Mouse (Mus musculus) mouse embryonic stem cell (cell line): ENCODE measurements around the gene Plekha8.

ENCODE experiments used
- in situ Hi-C, 2 experiments: fragments of 300-500 bp; cut with MboI; formaldehyde crosslinking; loops; 1 replicate in 1 of 2; 3 replicates in 1 of 2; pipeline ENCODE4 v1.14.3; 2019 to 2020; ENCODE audit warnings: low sequenced_read_pairs in 2 of 2, low pct_unique_long_range_greater_than_20kb in 1 of 2, mixed read lengths in 1 of 2; ENCODE audit not compliant: unreplicated experiment in 1 of 2

Plekha8 gene

GRCm38 (mm10) chr6:54573218-54573955 is 21.5 kb upstream of the Plekha8 start:
- in situ Hi-C loops, result no loop called here

- in situ Hi-C loops, result no loop called here
Measured at GRCm38 (mm10) chr6:54586175-54586574, 8.7 kb upstream of the Plekha8 start.

- in situ Hi-C loops, result no loop called here
Measured at GRCm38 (mm10) chr6:54586911-54587310, 8.0 kb upstream of the Plekha8 start.

- in situ Hi-C loops, result no loop called here
Measured at GRCm38 (mm10) chr6:54587683-54588082, 7.2 kb upstream of the Plekha8 start.

GRCm38 (mm10) chr6:54588212-54588611 is 6.7 kb upstream of the Plekha8 start:
- in situ Hi-C loops, result no loop called here

- in situ Hi-C loops, result no loop called here
Measured at GRCm38 (mm10) chr6:54590691-54591090, 4.2 kb upstream of the Plekha8 start.

GRCm38 (mm10) chr6:54591778-54592177 is 3.1 kb upstream of the Plekha8 start:
- in situ Hi-C loops, result no loop called here

- in situ Hi-C loops, result no loop called here
Measured at GRCm38 (mm10) chr6:54592938-54593535, 1.9 kb upstream of the Plekha8 start.

GRCm38 (mm10) chr6:54593766-54594468 is 994 bp upstream of the Plekha8 start:
- in situ Hi-C loops, result no loop called here

- in situ Hi-C loops, result no loop called here
Measured at GRCm38 (mm10) chr6:54595330-54595878, 493 bp downstream of the Plekha8 start.

GRCm38 (mm10) chr6:54597208-54597607 is 2.3 kb downstream of the Plekha8 start, which contains the start of gene Fkbp14:
TSS of gene Fkbp14 (minus strand) at chr6:54597308.
- in situ Hi-C loops, result no loop called here

GRCm38 (mm10) chr6:54597711-54598110 is 2.8 kb downstream of the Plekha8 start:
- in situ Hi-C loops, result no loop called here

GRCm38 (mm10) chr6:54600681-54601347 is 5.9 kb downstream of the Plekha8 start:
- in situ Hi-C loops, result no loop called here

- in situ Hi-C loops, result no loop called here
Measured at GRCm38 (mm10) chr6:54602891-54603290, 8.0 kb downstream of the Plekha8 start.

- in situ Hi-C loops, result no loop called here
Measured at GRCm38 (mm10) chr6:54604001-54604715, 9.2 kb downstream of the Plekha8 start.

GRCm38 (mm10) chr6:54606241-54606640 is 11.3 kb downstream of the Plekha8 start:
- in situ Hi-C loops, result no loop called here

- in situ Hi-C loops, result no loop called here
Measured at GRCm38 (mm10) chr6:54617363-54617762, 22.5 kb downstream of the Plekha8 start.

- in situ Hi-C loops, result no loop called here
Measured at GRCm38 (mm10) chr6:54619530-54619929, 24.6 kb downstream of the Plekha8 start.
